Mouse (Mus musculus): ENCODE measurements around the gene Pitpnb. TPM values are rescaled to one million over a fixed set of nuclear protein-coding genes. Genes with fewer than 3 reads are reported as not detected.

Pitpnb gene
- polyA plus RNA-seq, 1 experiment from 2014 or later = 105 TPM

DNA sequence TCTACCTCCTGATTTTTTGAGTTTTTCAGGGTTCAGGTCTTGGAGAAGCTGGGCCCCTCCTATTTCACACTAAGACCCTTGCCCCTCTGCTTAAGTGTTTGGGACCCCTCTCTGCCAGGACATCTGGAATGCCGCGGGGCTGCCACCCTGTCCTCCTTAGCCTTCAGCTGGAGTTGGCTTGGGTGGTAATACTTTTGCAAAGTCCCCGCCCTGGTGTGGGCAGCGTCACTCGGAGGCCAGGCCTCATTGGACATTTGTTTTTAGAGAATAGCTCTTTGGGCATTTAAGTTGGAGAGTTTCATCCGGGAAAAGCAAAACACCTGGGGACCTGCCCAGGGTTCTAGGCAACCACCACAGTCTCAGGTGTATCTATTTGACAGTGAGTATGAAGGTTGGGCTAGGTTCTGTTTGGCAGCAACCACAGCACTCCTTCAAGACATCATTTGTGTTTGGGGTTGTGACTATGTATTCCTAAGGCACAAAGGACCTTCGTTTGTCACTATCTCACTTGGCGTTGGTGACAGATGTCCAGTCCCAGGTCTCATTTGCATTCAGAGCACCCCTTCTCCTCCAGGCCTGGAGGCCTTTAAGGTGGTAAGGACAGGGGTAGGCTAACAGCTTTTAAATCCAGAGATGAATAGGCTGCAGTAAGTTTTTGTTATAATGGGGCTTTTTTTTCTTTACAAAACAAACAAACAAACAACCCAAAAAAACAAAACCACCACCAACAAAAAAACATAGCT lies 91.7 kb downstream of the Pitpnb start:
- Histone ChIP-seq H3K4me1 (peaks cover 53% of the 10 kb centered on the region), H3K27me3 (ENCODE audit: insufficient read depth, poor library complexity, severe bottlenecking) (peaks cover 56% of the 10 kb centered on the region), H3K27ac (no peak overlapping the region), H3K9me3 (no peaks in the 10 kb centered on the region), H3K36me3 (peaks cover 40% of the 10 kb centered on the region), H3K4me3 (0 out of 2 replicates have a peak overlapping the region, but pooled peaks have one; percentile 5)
- 67% methylated on average over 8 of the region's 8 CpGs for WGBS
- no peak for DNase-seq (ENCODE audit: low spot score)

DNA sequence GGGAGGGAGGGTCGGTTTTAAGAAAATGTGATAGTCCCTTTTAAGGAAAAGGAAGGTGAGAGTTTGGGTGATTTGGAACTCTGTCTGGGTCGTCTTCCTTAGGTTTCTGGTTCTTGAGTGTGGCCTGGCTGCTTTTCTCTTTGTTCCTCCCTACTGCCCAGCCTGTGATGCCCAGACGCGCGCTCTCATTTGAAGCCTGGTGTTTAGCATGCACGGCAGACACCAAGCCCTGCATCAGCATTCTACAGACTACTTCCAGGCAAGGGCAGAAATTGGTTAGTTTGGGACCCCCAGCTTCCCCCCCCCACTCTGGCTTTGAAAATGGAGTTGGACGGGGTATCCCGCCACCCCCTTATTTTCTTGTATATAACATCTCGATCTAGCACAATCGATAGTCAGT lies 92.4 kb downstream of the Pitpnb start:
- 75% methylated on average over 10 of the region's 10 CpGs for WGBS
- no peak for DNase-seq (ENCODE audit: low spot score)
- Histone ChIP-seq H3K4me1 (peaks cover 56% of the 10 kb centered on the region), H3K27ac (no peak overlapping the region), H3K4me3 (no peak overlapping the region), H3K9me3 (no peaks in the 10 kb centered on the region), H3K27me3 (ENCODE audit: insufficient read depth, poor library complexity, severe bottlenecking) (peaks cover 50% of the 10 kb centered on the region), H3K36me3 (peaks cover 40% of the 10 kb centered on the region)

DNA sequence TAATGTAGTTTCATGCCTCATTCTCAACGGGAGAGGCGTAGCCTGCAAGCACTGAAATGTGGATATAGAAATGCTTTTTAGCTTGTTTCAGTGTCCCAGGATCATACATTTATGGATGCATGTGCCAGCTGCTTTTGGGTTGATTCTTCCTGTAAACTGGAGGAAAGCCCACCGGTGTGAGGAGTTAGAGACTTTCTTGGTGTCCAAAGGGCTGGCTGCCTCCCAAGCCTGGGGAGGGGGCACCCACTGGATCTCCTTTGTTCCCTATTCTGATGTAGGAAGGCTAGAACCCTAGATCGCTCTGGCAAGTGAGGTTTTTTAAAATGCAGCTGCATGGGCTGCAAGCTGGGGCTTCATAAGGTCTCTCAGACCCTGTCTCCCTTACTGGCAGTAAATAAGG lies 93.1 kb downstream of the Pitpnb start:
- H3K4me3 ChIP-seq = no peak overlapping the region
- peaks cover 53% of the 10 kb centered on the region for H3K4me1 ChIP-seq
- no peaks in the 10 kb centered on the region for H3K9me3 ChIP-seq
- peaks cover 40% of the 10 kb centered on the region for H3K36me3 ChIP-seq
- no peak for DNase-seq (ENCODE audit: low spot score)
- WGBS = 87% methylated on average over 4 of the region's 4 CpGs
- peaks cover 47% of the 10 kb centered on the region for H3K27me3 ChIP-seq (ENCODE audit: insufficient read depth, poor library complexity, severe bottlenecking)
- H3K27ac ChIP-seq = no peak overlapping the region

DNA sequence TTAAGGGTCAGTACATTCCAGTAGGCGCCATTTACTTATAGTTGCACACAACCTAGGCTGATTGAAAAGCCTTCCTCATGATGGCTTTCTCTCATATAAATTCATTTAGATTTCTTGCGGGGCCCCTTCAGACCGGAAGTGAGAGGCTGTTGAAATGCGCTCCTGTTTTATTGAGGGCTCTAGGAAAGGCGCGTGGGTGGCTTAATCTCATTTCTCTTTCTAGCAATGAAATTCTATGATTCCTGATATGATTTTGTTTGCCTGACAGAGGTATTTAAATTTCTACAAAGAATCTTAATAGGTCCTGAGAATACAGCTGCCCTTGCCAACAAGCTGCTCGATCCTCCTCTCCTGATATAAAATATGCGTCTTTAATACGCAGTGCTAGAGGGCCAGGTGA lies 95.2 kb downstream of the Pitpnb start:
- Histone ChIP-seq H3K36me3 (peaks cover 25% of the 10 kb centered on the region), H3K27ac (no peak overlapping the region), H3K27me3 (ENCODE audit: insufficient read depth, poor library complexity, severe bottlenecking) (peaks cover 25% of the 10 kb centered on the region), H3K9me3 (no peaks in the 10 kb centered on the region), H3K4me1 (peaks cover 45% of the 10 kb centered on the region), H3K4me3 (no peak overlapping the region)
- 88% methylated on average over 9 of the region's 9 CpGs for WGBS
- no peak for DNase-seq (ENCODE audit: low spot score)

DNA sequence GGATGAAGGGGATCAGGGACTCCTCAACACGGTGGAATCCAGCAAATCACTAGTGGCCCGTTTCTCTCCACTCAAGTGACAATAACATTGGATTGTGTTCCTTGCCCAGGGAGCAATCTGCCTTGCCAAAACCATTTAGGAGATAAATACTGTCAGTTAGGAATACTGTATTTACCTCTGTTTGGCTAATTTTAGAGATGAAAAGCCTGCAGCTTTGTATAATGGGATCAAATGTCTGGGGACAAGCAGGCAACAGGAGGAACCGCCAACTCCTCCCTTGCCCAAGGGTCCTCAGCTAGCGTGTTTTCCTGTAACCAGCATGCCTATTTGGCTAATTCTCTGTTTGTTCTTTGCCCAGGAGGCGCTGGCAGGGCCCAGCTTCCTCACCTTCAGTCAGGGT lies 95.7 kb downstream of the Pitpnb start:
- H3K4me3 ChIP-seq = no peak overlapping the region
- H3K27ac ChIP-seq = no peak overlapping the region
- peaks cover 21% of the 10 kb centered on the region for H3K36me3 ChIP-seq
- WGBS = 69% methylated on average over 5 of the region's 5 CpGs
- peaks cover 21% of the 10 kb centered on the region for H3K27me3 ChIP-seq (ENCODE audit: insufficient read depth, poor library complexity, severe bottlenecking)
- no peaks in the 10 kb centered on the region for H3K9me3 ChIP-seq
- H3K4me1 ChIP-seq = peaks cover 45% of the 10 kb centered on the region
- no peak for DNase-seq (ENCODE audit: low spot score)

DNA sequence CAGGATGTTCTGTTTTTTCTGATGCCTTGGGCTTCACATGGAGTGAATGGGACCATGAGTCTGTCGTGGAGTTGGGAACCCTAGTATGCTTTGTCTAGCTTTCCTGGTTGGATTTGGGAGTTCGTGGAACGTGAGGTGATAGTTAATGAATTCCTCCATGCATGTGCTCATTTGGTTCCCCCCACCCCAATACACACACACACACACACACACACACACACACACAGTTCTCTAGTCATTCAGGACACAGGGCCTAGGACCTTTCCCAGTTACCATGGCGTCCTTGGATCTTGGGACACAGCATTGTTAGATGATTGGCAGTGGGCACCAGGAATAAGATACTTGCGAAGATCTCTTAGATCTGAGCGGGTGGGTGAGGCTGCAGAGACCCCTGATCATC lies 98.3 kb downstream of the Pitpnb start:
- no peak overlapping the region for H3K4me3 ChIP-seq
- peaks cover 5% of the 10 kb centered on the region; the same call in 1 of the 2 replicates for H3K27me3 ChIP-seq (ENCODE audit: insufficient read depth, poor library complexity, severe bottlenecking)
- 81% methylated on average over 6 of the region's 6 CpGs for WGBS
- no peak for DNase-seq (ENCODE audit: low spot score)
- 0 out of 2 replicates have a peak, but pooled peaks cover 9% of the 10 kb centered on the region for H3K36me3 ChIP-seq
- no peak overlapping the region for H3K27ac ChIP-seq
- peaks cover 42% of the 10 kb centered on the region for H3K4me1 ChIP-seq
- H3K9me3 ChIP-seq = no peaks in the 10 kb centered on the region

DNA sequence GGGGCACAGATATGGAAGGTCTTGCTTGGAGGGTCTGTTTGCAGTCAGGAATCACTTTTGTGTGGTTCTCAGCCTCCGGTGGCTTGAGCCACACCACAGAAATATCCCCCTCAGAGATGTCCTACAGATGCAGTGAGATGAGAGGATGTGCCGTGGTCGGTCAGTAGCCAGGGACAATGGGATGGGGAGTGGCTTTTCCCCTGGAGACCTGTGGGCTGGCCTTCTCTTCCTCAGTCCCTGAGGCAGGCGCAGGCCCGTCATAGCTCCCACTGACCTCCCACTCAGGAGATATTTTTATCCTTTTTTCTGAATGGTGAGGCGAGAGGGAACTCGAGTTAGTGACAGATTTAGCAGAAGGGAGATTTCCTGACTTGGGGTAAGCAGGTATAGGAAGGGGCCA lies 99.2 kb downstream of the Pitpnb start:
- no peak for DNase-seq (ENCODE audit: low spot score)
- no peak overlapping the region for H3K4me3 ChIP-seq
- no peaks in the 10 kb centered on the region for H3K9me3 ChIP-seq
- H3K27me3 ChIP-seq (ENCODE audit: insufficient read depth, poor library complexity, severe bottlenecking) = peaks cover 3% of the 10 kb centered on the region; the same call in 1 of the 2 replicates
- peak overlapping the region; percentile 31; the same call in 1 of the 2 replicates for H3K27ac ChIP-seq
- H3K4me1 ChIP-seq = peaks cover 50% of the 10 kb centered on the region
- WGBS = 22% methylated on average over 7 of the region's 7 CpGs
- 0 out of 2 replicates have a peak, but pooled peaks cover 9% of the 10 kb centered on the region for H3K36me3 ChIP-seq

DNA sequence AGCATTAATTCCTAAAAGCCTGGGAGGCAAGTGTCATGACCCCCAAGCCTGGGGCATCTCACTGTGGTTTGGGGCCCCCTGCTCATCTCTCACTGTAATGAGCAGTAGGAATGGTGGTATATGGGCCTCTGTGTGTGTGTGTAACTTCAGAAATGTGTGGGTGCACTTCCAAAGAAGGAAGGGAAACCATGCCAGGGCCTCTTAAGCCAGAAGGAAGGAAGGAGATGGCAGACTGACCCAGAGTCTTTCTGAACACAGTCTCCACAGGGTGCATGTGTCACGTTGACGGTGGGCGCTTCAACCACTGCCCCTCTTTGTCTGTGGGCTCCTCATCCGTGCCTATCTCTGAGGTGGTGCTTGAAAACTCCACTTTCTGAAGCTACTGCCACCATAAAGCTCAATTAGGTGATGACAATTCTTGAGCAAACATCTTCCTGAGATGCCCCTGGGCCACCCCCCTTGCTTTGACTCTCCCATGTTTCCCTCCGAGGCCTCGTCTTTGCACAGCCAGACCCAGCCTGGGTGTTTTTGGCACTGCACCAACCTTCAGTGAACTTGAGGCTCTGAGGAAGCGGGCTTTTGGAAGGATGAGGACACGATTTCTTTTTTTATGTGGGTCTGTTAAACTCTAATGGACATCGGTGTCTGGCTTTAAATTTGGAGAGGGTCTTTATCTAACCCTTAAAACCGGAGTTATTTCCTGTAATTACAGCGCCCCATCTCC lies 100.6 kb downstream of the Pitpnb start:
- H3K9me3 ChIP-seq = no peaks in the 10 kb centered on the region
- no peak overlapping the region for H3K4me3 ChIP-seq
- H3K4me1 ChIP-seq = peaks cover 60% of the 10 kb centered on the region
- H3K36me3 ChIP-seq = 0 out of 2 replicates have a peak, but pooled peaks cover under 1% of the 10 kb centered on the region
- no peak for DNase-seq (ENCODE audit: low spot score)
- H3K27me3 ChIP-seq (ENCODE audit: insufficient read depth, poor library complexity, severe bottlenecking) = peaks cover 3% of the 10 kb centered on the region; the same call in 1 of the 2 replicates
- 74% methylated on average over 11 of the region's 11 CpGs for WGBS
- H3K27ac ChIP-seq = no peak overlapping the region

DNA sequence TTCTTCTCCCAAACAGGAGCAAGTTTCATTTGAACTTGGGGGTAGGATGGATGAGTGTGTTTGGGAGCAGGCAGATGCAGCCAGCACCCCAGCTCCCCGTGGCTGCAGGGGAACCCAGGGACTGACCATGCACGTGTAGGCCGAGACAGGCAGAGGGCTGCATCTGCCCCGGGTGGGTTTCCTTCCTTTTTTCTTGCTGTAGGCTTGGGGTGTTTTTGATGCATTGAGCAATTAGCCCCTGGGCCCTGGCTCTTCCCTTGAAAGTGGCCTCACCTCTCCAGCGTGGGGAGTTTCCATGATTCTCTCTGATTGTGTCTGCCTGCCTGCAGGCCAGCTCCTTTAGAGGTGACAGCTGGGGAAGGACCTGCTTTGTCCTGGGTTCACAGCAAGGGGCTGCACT lies 102.3 kb downstream of the Pitpnb start:
- WGBS = 61% methylated on average over 5 of the region's 5 CpGs
- Histone ChIP-seq H3K4me3 (no peak overlapping the region), H3K9me3 (no peaks in the 10 kb centered on the region), H3K4me1 (peaks cover 67% of the 10 kb centered on the region), H3K27ac (0 out of 2 replicates have a peak overlapping the region, but pooled peaks have one; percentile 14), H3K36me3 (no peaks in the 10 kb centered on the region), H3K27me3 (ENCODE audit: insufficient read depth, poor library complexity, severe bottlenecking) (peaks cover 3% of the 10 kb centered on the region; the same call in 1 of the 2 replicates)
- no peak for DNase-seq (ENCODE audit: low spot score)

DNA sequence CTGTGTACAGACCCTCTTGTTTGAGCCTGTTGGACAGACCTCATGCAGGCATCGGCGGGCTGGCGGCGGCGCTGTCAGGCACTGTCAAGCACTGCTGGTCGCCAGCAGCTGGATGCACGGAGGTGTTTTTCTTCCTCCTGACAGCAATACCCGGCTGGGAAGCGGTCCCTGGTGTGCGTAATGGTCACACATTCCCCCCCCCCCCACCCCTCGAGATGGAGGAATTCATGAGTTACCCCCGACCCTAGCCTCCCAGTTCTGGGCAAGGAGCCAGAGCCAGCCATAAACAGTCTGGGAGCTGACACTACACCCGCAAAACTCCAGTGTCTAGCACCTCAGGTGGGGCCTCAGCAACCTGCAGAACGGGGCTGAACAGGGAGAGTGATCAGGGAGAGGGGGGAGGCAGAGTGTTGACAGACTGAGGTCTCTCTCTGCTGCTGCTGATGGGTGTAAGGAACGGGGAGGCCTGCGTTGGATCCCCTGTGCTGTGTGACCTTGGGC lies 103.8 kb downstream of the Pitpnb start:
- H3K27ac ChIP-seq = peak overlapping the region; percentile 60
- WGBS = 19% methylated on average over 16 of the region's 16 CpGs
- H3K27me3 ChIP-seq (ENCODE audit: insufficient read depth, poor library complexity, severe bottlenecking) = no peaks in the 10 kb centered on the region
- H3K4me3 ChIP-seq = peak overlapping the region; percentile 13; the same call in 1 of the 2 replicates
- H3K4me1 ChIP-seq = peaks cover 65% of the 10 kb centered on the region
- DNase-seq (ENCODE audit: low spot score) = peak; percentile 86
- no peaks in the 10 kb centered on the region for H3K9me3 ChIP-seq
- H3K36me3 ChIP-seq = no peaks in the 10 kb centered on the region

DNA sequence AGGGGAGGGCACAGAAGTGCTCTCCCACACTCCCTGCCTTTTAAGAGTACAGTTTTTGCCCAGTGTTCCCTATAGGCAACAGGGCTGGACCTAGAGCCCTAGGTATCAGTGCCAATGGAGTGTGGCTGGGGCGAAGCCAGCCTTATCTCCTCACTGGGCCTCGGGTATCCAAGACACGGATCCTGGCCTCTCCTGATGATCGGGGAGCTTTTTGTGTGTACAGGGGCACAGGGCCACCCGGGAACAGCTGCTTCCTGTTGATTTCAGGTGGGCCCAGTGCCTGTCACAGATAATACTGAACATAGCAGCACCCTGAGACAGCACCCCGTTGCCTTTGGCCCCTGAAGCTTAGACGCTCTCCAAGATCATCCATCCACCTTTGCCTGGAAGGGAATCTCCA lies 105.7 kb downstream of the Pitpnb start:
- Histone ChIP-seq H3K4me1 (peaks cover 52% of the 10 kb centered on the region), H3K36me3 (0 out of 2 replicates have a peak, but pooled peaks cover 2% of the 10 kb centered on the region)

DNA sequence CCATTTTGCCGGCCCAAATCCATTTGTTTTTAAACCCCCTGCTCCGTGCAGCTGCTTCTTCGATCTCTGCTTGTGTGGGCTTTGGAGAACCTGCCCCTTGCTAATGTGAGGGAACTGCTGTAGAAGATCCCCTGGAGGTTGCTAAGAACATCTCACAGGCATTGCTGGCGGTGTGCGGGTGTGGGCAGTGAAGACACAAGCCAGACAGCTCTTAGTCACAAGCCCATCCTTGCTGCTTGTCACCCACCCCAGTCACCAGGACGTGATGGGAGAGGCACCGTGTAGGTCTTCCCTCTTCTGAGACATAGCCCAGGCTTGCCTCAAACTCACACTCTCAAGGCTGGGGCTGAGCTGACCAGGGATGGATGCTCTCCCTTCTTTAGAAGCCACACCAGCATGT lies 106.6 kb downstream of the Pitpnb start:
- DNase-seq (ENCODE audit: low spot score) = no peak
- Histone ChIP-seq H3K27me3 (ENCODE audit: insufficient read depth, poor library complexity, severe bottlenecking) (no peaks in the 10 kb centered on the region), H3K9me3 (no peaks in the 10 kb centered on the region), H3K36me3 (0 out of 2 replicates have a peak, but pooled peaks cover 4% of the 10 kb centered on the region), H3K4me1 (peaks cover 58% of the 10 kb centered on the region), H3K4me3 (no peak overlapping the region), H3K27ac (no peak overlapping the region)
- 48% methylated on average over 7 of the region's 7 CpGs for WGBS

More for the DNA sequence above, 105.7 kb downstream of the Pitpnb start:
- Histone ChIP-seq H3K4me3 (no peak overlapping the region), H3K9me3 (no peaks in the 10 kb centered on the region), H3K27me3 (ENCODE audit: insufficient read depth, poor library complexity, severe bottlenecking) (no peaks in the 10 kb centered on the region), H3K27ac (no peak overlapping the region; the same call in 1 of the 2 replicates)
- DNase-seq (ENCODE audit: low spot score) = no peak
- 62% methylated on average over 7 of the region's 7 CpGs for WGBS
